Mouse (Mus musculus) C2C12 (cell line): ENCODE results near the gene Slc23a4. TPM values are rescaled to one million over a fixed set of nuclear protein-coding genes. Genes with fewer than 3 reads are reported as not detected.

ENCODE experiments used
- H3K27me3 ChIP-seq: one replicate; pipeline ENCODE4 v1.6.1; 2011; ENCODE audit not compliant: control insufficient read depth, insufficient read depth, insufficient read length
- H3K36me3 ChIP-seq: one replicate; pipeline ENCODE4 v1.6.1; 2011; ENCODE audit not compliant: control insufficient read depth, insufficient read depth
- H3K4me3 ChIP-seq: one replicate; pipeline ENCODE4 v1.5.1; 2011; ENCODE audit warnings: mild to moderate bottlenecking, control low read depth; ENCODE audit not compliant: poor library complexity, insufficient read depth, severe bottlenecking
- H3K79me2 ChIP-seq: one replicate; pipeline ENCODE4 v1.6.1; 2011; ENCODE audit not compliant: control insufficient read depth, insufficient read depth
- H3K79me3 ChIP-seq: one replicate; pipeline ENCODE4 v1.6.1; 2011; ENCODE audit warnings: low read depth, control low read depth
- H3ac ChIP-seq: one replicate; pipeline ENCODE3; 2011; ENCODE audit warnings: low read depth; ENCODE audit not compliant: control insufficient read depth, insufficient read length
- CEBPB ChIP-seq: IDR thresholded peaks from one replicate; pipeline ENCODE4 v1.6.1; 2011; ENCODE audit warnings: low read depth, mild to moderate bottlenecking, control low read depth, moderate library complexity
- CTCF ChIP-seq: IDR thresholded peaks from one replicate; pipeline ENCODE4 v1.5.1; 2011; ENCODE audit not compliant: control insufficient read depth, insufficient read depth, insufficient read length
- FOSL1 ChIP-seq: IDR thresholded peaks from one replicate; pipeline ENCODE4 v1.8.0; 2011; ENCODE audit warnings: mild to moderate bottlenecking, low read length; ENCODE audit not compliant: poor library complexity, insufficient read depth, severe bottlenecking
- MAX ChIP-seq: IDR thresholded peaks from one replicate; pipeline ENCODE4 v1.6.1; 2011; ENCODE audit warnings: mild to moderate bottlenecking, control low read depth
- MYOD1 ChIP-seq: IDR thresholded peaks from one replicate; pipeline ENCODE4 v1.6.1; 2011; ENCODE audit warnings: low read depth; ENCODE audit not compliant: control insufficient read depth, insufficient read length
- MYOG ChIP-seq: IDR thresholded peaks from one replicate; pipeline ENCODE4 v1.6.1; 2011; ENCODE audit not compliant: control insufficient read depth, insufficient read length; ENCODE audit errors: extremely low read depth
- USF1 ChIP-seq: IDR thresholded peaks from one replicate; pipeline ENCODE4 v1.6.1; 2011; ENCODE audit warnings: low read depth, mild to moderate bottlenecking, control low read depth, moderate library complexity
- polyA plus RNA-seq: library from polyadenylated mRNA; unstranded; fragments of >200 nt; fragmentation: generic; extraction: Trizol; gene quantifications from one replicate; pipeline ENCODE4 v1.2.1, GENCODE M21; 2012; ENCODE audit warnings: missing spikeins

Gene Slc23a4
- polyA plus RNA-seq, 1 experiment = 0.05 TPM

DNA sequence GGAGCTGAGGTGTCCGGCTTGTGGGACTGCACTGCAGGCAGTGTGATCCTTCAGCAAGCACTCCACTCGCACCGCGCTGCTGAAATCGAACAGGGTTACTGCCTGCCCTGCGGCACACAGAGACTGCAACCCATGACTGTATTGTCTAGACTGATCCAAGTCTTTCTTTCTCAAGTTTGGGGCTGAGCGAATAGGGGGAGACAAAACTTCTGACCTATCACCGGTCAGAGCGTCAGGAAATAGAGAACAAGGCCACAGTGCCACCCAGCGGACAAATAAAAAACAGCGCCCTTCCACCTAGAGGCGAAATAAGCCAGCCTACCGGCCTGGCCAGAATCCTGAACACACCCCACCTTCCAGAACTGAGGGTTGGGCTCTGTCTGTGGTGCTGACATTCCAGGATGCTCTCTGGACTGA is 7.1 kb upstream of the Slc23a4 start:
- peak overlapping the region; percentile 6 for H3K4me3 ChIP-seq
- H3K79me3 ChIP-seq = no peaks in the 10 kb centered on the region
- H3ac ChIP-seq = peak overlapping the region; percentile 70
- TF ChIP-seq CTCF = peak; percentile 57
- no peak for TF ChIP-seq MYOD1
- no peaks in the 10 kb centered on the region for H3K36me3 ChIP-seq
- no peaks in the 10 kb centered on the region for H3K79me2 ChIP-seq
- H3K27me3 ChIP-seq = peaks cover 9% of the 10 kb centered on the region

DNA sequence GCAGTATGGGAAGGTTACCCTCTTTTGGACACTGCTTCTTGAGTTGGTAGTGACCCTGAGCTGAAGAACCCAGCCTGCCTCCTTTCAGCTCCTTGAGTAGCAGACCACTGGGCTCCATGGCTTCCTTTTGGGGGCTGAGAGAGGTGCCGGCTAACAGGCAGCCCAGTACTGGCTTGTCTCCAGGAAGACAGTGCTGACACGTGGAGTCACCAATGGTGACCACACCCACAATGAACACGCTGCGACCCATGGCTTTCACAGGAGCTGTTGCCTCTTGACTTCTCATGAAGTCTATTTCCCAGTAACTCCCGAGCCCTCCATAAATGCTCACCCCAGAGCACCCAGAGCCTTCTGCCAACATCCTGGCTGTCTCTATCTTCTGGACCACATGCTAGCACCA is 6.5 kb upstream of the Slc23a4 start:
- peaks cover 9% of the 10 kb centered on the region for H3K27me3 ChIP-seq
- peak; percentile 63 for TF ChIP-seq MAX
- no peak for TF ChIP-seq USF1
- H3K4me3 ChIP-seq = no peak overlapping the region

DNA sequence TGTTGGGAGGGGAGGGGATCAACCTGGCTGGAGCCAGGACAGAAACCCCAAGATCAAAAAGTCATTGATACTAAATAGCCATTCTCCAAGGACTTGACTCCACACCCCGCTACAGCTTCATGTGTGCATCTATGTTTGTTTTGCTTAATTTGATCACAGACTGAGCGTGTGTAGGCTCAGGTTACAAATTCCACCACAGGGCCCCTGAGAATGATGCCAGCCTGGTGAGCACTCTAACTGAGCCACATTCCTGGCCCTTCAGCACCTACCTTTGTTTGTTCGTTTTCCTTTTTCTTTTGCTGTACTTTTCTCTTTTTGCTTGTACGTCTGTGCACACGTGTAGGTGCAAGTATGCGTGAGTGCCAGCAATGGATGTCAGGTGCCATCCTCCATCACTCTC is 1.1 kb upstream of the Slc23a4 start:
- H3K36me3 ChIP-seq = no peaks in the 10 kb centered on the region
- no peaks in the 10 kb centered on the region for H3K79me2 ChIP-seq
- no peaks in the 10 kb centered on the region for H3K79me3 ChIP-seq
- no peak overlapping the region for H3ac ChIP-seq
- TF ChIP-seq USF1 (no peak), MYOD1 (no peak), MAX (no peak), FOSL1 (no peak), MYOG (no peak), CTCF (no peak), CEBPB (no peak)
- no peaks in the 10 kb centered on the region for H3K27me3 ChIP-seq
- no peak overlapping the region for H3K4me3 ChIP-seq

More for the DNA sequence above, 6.5 kb upstream of the Slc23a4 start:
- no peak overlapping the region for H3ac ChIP-seq
- no peaks in the 10 kb centered on the region for H3K36me3 ChIP-seq
- H3K79me3 ChIP-seq = no peaks in the 10 kb centered on the region
- H3K79me2 ChIP-seq = no peaks in the 10 kb centered on the region

DNA sequence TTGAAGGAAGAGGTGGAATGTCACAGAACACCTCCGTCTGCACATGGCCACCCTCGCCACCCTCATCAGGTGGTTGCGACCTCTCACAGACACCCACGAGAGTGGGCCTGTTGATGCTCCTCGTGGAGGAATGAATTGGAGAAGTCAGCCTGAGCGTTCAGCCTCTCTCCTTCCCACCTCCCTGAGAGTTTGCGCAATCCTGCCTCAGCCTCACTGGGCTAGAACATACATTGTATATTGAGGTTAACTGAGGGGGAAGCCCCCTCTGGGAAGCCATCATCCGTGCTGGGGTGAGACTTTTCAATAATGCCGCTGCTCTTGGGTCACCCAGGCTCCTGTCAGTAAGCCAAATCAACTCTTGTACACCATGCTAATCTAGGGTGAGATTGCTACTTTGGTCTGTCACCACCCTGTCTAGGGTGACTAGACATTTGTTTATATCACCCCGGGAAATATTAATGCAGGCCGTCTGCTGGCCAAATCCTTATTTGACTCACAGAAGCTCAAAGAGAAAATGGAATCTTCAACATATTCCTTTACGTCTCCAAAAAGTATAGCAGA is 1.0 kb downstream of the Slc23a4 start:
- Histone ChIP-seq H3ac (no peak overlapping the region), H3K4me3 (no peak overlapping the region), H3K79me2 (no peaks in the 10 kb centered on the region), H3K79me3 (no peaks in the 10 kb centered on the region), H3K36me3 (no peaks in the 10 kb centered on the region), H3K27me3 (peaks cover 4% of the 10 kb centered on the region)
- TF ChIP-seq CEBPB (peak; percentile 39), MYOD1 (no peak)

DNA sequence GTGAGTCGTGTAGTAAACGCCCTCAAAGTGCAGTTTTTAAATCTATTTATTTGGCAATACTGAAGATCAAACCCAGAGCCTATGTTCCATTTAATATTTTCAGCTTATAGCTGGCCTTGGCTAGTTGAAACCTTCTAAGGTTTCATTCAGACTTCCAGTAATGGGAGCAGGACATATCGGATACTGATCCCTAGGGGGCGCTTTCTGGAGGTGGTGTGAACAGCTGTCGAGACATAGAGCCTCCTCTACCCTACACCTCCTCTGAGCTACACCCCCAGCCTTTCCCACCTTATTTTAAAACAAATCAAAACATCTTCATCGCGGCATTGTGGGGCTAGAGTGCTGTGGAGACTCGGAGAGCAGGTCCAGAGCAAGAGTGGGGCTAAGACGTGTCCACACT is 7.5 kb downstream of the Slc23a4 start:
- no peaks in the 10 kb centered on the region for H3K79me2 ChIP-seq
- no peaks in the 10 kb centered on the region for H3K79me3 ChIP-seq
- peaks cover 12% of the 10 kb centered on the region for H3K27me3 ChIP-seq
- no peaks in the 10 kb centered on the region for H3K36me3 ChIP-seq
- no peak overlapping the region for H3ac ChIP-seq
- TF ChIP-seq MYOG (no peak), USF1 (no peak), MYOD1 (no peak), CTCF (no peak), CEBPB (no peak), MAX (no peak), FOSL1 (no peak)
- H3K4me3 ChIP-seq = no peak overlapping the region

DNA sequence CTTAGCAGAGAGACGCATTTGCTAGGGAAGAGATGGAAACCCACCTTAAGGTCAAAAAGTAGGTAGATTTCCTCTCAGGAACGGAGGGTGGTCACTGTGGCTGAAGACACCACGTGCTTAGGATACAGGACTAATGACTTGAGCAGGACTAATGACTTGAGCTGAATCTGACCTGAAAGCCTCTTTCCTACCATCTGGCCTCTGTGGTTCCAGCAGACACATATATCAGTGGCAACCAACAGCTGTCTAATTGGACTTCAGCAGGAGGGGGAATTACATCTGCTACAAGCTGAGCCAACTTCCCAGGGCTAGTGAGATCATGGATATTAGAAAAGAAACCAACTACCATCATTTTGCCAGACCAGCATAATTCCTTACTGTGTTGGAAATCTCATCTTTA is 8.9 kb downstream of the Slc23a4 start:
- H3K27me3 ChIP-seq = peaks cover 12% of the 10 kb centered on the region
- no peaks in the 10 kb centered on the region for H3K79me3 ChIP-seq
- H3K79me2 ChIP-seq = no peaks in the 10 kb centered on the region
- no peak for TF ChIP-seq CTCF
- no peak for TF ChIP-seq USF1
- no peak for TF ChIP-seq MAX
- no peak for TF ChIP-seq CEBPB
- no peak for TF ChIP-seq MYOG
- TF ChIP-seq MYOD1 = no peak
- TF ChIP-seq FOSL1 = no peak
- H3ac ChIP-seq = no peak overlapping the region
- no peaks in the 10 kb centered on the region for H3K36me3 ChIP-seq
- no peak overlapping the region for H3K4me3 ChIP-seq
